Mouse (Mus musculus) thymus, adult 18-20 months (tissue): ENCODE data around the gene Trit1.

ENCODE experiments used
- DNase-seq, 2 experiments: peaks; one replicate each; pipeline ENCODE4 v3.0.0; 2022; ENCODE audit warnings: mixed read lengths in 2 of 2

The Trit1 gene

DNA sequence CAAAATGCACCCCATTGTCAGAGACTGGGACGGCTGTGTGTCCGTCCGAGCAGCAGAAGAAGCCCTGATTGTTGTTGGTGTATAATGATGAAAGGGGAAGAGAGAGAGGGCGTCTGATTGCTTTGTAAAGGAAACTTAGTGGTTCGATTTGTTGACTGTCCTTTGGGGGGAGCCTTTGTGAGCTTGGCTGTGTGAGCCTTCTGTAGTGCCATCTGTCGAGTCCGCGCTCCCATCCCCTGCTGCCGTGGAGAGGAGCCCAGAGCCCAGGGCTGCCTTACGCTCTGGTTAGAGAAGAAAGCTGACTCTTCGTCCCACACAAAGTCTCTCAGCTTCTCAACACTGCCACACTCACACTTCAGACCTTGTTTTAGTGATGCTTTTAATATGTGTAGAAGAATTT is 36.8 kb downstream of the Trit1 start:
- no peak for DNase-seq

DNA sequence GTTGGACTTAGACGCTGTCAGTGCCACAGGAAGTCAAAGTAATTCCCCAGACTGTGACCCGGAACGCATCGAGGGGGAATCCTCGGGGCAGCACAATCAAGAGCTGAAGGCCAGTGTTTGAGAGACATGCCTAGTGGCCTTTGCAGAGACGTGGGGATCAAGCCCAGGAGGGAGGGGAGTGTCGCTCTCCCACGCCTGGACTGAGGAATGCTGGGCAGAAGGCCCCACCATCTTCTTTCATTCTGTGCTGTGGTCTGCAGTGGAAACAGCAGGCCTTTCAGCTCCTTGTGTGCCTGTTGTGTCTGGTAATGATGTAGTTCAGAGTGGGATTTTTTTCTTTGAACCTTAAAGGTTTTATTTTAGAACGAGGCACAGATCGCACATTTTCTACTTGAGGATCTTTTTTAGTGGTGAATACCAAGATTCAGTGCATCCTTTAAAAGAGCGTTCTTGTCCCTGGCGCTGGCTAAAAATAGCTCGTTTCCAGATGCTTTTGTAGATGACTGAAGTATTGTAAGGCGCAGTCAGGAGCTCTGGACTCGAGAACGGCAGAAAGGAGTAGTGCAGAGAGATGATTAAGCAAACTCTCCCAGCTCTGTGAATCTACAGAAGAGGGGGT is 37.9 kb downstream of the Trit1 start:
- no peak for DNase-seq

DNA sequence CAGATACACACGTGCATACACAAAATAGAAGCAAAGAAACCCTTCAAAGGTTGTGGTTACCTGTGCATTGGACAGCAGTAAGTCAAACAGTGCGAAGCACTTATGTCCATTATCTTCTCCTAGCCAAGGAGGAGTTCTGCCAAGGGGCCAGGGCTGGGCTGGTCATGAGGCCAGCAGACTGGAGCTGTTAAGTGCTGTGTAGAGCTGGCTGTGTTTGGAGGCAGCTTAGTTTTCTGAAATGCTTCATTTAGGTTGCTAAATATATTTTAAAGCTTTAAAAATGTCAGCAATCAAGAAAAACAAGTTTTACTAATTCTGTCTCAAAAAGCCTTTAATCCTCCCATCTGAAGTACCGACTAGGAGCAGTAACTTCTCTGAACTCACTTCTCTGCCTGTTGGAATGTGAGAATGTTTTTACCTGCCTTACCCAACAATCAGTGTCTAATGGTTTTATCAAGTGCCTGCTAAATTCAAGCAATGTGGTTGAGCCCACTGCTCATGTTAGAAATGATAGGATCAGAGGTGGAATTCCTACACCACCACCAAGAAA is 40.2 kb downstream of the Trit1 start:
- DNase-seq, result no peak

DNA sequence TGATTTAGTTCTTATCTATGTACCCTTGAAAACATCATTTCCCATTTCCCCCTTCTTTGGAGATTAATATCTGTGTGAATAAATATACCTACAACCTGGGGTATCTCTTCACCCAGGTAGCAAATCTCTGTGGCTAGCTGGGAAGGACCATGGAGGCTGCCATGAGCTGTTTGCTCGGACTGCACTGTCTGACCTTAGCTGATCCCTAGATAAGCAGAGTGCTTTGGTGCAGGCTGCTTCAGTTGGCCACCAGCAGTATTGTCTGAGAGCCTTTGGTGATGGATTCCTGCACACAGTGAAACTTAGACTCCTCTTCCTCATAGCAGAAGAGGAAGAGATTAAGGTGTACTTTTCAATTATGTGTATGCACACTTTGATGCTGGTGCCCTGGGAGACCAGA is 41.6 kb downstream of the Trit1 start:
- DNase-seq, result no peak

DNA sequence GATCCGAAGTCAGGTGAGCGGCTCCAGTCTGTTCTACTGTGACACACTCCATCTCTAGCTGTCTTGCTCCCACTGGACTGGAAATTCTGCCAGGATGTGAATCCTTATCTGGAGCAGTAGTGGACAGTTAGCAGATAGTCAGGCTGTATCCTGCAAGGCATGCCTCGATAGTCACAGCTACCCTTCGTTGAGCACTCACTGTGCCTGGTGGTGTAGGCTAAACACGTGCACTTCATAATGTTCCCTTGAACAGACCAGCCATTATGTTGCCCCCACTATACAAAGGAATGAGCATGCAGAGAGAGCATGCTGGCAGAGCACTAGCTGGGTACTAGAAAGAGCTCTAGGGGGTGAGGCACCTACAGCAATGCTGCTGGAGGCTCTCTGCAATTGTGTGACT is 45.3 kb downstream of the Trit1 start:
- DNase-seq, result no peak

DNA sequence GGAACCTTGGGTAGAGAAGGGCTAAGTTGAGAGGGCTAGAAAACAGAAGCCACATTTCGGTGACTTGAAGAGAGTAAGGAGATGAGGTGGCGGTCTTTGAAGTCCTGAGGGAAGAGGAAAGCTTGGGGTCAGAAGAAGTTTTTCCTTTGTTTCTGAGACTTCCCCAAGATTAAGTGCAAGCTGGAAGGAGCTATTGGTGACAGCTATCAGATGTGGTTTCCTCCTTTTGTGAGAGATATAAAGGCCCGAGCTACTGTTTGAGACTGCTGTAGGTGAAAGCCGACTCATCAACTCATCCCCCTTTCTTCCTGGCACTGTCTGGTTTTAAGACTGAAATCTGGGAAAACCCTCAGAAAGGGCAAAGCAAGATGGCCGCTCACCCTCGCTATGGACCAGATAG is 52.2 kb downstream of the Trit1 start:
- no peak for DNase-seq

DNA sequence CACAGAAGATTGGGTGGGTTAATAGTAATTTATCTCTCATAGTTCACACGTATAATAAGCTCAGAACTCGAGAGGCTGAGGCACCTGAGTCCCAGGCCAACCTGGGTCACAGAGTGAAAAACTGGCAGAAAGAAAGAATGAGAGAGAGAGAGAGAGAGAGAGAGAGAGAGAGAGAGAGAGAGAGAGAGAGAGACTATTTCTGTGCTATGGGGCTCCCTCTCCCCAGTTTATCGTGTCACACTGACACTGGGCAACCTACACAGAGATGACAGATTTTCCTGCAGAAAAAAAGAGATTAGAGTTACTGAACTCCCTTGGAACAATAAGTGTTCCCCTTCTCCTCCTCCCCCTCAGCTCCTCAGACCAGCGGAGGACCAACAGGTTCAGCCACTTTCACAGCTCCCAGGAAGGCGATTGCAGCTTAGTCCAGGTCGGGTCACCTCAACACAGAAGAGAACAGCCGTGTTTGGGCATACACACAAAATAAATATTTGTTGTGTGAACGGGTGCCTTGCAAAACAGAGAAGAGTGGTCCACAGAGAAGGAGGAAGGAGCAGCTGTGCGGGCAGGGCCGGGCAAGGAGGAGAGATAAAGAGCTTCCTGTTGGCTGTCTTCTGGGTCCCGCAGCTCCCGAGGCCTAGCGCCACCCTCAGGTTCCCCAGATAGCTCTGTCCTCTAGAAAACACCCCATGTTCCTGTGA is 55.0 kb downstream of the Trit1 start:
- peak; percentile 11 to 32 for DNase-seq

DNA sequence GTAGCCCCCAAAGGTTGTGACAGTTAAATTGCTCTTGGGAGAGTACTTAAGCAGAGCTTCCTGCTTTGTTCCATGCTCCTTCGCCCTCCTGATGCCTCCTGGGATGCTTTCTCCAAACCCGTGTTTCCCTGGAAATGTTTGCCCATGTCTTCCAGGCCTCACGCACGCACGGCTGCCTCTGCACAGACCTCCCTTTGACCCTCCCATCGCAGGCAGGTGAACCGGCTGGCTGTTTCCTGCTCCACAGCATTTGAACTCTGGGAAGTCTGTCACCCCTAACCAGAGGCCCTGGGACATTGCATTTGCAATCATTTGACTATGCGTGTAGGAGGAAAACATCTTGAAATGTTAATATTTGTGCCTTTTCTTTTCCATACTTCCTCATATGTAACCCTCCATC is 60.5 kb downstream of the Trit1 start:
- no peak for DNase-seq

DNA sequence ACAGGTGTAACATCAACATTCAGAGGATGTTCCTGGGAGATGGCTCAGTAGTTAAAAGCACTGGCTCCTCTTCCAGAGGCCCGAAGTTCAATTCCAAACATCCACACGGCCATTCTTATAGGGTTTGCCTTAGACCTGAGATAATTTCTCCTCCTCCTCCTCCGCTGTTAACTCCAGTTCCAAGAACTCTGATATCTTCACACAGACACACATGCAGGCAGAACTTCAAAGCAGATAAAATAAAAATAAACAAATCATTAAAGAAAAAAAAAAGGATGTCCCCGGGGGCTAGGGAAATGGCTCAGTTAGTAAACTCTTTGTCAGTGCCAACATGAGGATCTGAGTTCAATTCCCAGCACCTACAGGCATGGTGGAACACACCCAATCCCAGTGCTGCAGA is 61.8 kb downstream of the Trit1 start:
- no peak for DNase-seq

DNA sequence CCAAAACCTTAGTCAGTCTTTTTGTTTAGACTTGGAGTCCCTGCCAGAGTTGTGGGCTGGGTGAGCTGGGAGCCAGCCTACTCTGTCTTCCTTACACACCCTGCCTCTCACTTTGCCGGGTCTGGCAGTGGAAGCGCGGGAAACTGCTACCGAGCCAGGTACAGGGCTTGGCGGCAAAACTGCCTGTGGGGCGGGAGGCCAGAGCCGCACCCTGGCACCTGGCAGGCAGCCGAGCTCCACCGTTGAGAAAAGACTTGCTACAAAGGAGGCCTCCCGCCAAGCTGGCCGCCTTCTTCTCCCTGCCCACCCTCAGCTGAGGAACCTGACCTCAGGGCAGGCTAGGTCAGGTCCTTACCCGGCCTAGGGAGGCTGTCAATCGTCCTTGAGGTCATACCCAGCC is 64.4 kb downstream of the Trit1 start:
- DNase-seq, result no peak

DNA sequence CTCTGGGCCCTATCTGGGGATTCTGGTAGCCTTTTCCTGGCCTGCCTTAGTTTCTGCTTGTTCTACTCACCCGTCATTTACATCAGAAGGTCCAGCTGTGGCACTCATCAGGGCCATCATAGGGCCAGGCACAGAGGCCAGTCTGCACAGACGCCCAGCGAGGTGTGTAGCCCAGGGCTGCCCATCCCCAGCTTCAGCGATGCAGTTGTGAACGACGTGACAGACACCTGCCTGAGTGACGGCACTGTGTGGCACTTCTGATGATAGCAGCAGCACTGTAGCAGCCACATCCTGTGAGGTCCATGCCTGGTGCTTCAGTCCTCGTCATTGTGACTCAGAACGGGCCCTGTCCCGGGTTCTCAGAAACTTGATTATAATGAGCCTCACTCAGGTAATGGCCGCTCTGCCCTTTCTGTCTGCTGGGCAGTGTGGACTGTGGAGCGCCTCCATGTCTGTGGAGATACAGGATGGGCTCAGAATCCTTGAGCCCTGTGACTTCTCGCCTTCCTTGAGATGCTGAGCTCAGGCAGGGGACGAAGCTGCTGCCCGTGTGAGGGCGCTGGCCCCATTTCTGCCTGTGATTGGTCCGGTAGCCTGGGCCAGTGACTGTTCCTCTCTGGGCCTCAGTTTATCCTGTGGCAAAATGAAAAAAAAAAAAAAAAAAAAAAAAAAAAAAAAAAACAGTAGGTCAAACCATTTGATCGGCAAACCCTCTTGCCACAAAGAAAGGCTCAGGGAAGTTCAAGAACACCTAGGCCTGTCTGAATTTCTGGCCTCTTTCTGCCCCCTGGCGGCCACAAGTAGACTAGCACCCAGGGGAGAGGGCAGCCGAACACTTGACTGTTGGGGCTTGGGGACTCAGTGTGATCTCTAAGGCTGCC is 66.1 kb downstream of the Trit1 start:
- peak in 1 of 2 experiments; percentile 45 for DNase-seq

DNA sequence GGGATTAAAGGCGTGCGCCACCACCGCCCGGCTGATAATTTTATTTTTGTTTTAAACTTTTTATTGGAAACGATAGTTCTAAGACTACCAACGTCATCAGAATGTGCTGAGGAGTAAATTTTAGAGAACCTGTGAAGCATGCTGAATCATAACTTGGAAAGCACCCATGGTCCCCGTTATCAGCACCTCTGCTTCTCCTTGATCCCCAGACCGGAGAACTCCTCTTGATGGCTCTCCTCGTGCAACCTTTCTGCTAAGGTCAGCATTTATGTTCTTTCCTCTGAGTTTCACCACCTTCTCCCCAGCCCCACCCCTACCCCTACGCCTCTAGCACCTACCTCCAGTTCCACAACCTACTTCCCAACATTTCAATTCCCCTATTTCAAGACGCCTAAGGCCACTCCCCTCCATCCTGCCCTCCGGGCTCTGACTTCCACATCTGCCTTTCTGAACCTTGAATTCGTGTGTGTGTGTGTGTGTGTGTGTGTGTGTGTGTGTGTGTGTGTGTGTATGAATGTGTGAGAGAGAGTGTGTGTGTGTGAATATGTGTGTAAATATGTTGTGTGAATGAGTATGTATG is 67.0 kb downstream of the Trit1 start:
- no peak for DNase-seq

DNA sequence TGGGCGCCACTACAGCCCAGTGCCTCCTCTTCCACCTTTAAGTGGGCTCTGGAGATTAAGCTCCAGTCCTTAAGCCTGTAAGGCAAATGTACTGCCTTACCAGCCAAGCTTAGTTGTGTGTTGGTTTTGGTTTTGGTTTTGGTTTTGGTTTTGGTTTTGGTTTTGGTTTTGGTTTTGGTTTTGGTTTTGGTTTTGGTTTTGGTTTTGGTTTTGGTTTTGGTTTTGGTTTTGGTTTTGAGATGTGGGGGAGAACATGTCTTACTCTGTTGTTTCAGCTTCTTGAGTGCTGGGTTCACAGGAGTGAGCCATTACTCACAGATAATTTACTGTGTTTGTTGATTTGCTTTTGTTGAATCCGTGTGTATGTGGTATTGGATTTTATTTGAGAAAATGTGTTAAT is 68.9 kb downstream of the Trit1 start:
- DNase-seq, result no peak

DNA sequence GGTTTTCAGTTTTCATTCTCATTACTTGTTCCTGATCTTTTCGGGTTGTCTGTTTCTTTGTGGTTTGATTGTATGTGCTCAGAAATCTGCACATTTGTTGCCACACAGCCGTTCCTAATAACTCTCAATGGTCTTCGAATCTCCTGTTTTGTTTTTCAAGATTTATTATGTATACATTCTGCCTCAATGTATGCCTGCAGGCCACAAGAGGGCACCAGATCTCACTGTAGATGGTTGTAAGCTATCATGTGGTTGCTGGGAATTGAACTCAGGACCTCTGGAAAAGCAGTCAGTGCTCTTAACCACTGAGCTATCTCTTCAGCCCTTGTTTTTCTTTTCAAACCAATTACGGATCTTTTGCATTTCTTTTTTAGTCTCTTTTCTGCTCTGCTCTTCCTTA is 70.0 kb downstream of the Trit1 start:
- DNase-seq, result no peak

DNA sequence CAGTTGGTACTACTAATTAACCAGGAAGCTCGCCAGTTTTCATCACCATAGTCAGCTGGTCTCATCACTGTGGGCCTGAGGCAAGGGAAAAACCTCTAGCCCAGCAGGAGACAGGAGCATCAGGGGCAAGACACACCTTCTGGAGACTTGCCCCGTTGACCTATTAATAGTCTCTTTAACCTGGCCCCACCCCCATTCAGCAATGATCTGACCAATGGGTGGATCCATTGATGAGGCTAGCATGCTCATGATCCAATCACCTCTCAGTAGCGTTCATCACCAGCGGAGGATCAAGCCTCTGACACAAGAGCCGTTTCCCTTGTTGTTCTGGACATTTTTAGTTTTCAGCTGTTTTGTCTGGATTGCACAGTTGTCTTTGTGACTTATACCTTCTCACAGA is 76.2 kb downstream of the Trit1 start:
- no peak for DNase-seq

DNA sequence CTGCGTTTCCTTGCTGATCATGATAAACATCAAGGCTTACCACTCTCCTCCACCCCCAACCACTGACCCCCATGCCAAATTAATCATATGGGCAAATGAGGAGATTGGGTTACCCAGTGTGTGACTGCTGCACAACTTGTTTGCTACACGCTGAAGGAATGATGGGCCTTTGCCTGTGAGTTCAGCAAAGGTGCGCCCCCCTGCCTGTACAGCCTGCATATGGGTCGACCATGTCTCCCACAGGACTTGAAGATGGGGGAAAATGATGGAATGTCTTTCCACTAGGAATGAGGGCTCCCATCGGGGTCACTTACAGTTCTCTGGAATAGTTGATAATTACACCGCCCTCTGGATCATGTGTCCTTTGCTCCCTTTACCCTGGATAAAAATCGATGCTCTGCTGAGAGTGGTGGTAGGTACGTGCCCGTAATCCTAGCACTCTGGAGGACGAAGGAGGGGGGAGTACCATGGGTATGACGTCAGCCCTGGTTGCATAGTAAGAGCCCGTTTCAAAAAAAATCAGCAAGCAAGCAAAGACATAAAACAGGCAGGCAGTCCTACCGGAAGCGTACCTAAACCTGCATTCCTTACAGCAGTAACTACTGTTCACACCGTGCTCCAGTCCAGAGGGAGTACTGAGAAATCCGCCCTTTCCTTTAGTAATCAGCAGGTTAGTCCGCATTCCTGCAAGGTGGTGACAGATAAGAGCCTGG is 76.8 kb downstream of the Trit1 start:
- DNase-seq, result no peak

DNA sequence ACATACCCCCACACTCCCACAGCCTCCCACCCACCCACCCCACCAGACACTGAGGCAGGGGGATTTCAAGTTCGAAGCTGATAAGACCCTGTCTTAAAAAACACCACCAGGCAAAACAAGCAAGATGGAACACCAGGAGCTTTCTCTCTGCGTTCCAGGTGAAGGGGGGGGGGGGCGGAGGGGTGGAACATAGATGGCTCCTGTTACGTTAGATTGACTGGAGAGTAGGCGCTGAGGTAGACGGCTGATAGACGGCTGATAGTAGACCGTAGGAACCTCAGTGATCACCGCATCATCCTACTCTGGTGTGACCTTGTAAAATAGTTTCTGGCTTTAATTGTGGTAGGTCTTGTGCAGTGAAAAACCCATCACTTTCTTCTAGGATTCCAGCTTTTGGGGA is 77.5 kb downstream of the Trit1 start:
- no peak for DNase-seq
